Mouse (Mus musculus) stomach, postnatal 0 days (tissue): ENCODE measurements at regions not wholly inside any gene's neighbourhood (a gene's known extent, or its start where the extent isn't known, plus 50 kb on each side); places are given as distances from the start of the nearest gene placed in this dataset.

ENCODE experiments used
- CTCF ChIP-seq: IDR thresholded peaks from 2 replicates; pipeline ENCODE4 v1.5.1; 2016; ENCODE audit warnings: antibody characterized with exemption, low read depth, mild to moderate bottlenecking, moderate library complexity
- EP300 ChIP-seq: optimal IDR thresholded peaks from 2 replicates; pipeline ENCODE3; 2016; ENCODE audit warnings: antibody characterized with exemption

DNA sequence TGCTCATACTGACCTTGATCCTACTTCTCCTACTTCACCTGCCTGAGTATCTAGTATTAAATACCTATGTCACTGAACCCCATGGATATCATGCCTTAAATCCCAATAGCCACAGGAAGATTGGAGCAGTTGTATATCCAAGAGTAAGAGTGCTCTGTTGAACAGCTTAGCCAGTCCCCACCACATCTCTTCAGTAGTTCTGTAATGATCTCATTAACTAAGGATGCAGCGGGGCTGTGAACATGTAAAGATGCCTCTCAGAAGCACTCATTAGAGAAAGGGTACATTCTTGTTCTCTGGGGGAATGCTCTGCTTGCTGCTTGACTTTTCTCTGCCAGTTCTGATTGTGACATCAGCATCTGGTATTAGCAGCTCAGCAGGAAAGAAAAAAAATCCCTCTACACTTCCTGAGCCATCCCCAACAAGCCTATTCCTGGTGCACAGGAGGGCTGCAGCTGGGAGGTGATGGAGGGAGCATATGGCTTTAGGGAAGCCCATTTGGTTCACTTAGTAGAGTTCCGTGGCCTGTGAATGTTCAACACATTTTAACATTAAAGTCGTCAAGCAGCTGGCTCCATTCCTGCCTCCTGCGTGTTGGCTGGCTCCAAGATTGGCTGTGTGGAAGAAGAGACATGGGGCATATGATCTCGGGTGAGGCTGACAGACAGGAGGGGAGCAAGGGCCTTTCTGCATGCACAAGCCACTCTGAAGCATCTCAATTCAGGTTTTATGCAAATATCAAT lies 613.1 kb upstream of the Auts2 start:
- TF ChIP-seq EP300 (no peak), CTCF (no peak)
